Comparison of ENCODE assay signal across 8 mouse cellular contexts in the genomic region with DNA sequence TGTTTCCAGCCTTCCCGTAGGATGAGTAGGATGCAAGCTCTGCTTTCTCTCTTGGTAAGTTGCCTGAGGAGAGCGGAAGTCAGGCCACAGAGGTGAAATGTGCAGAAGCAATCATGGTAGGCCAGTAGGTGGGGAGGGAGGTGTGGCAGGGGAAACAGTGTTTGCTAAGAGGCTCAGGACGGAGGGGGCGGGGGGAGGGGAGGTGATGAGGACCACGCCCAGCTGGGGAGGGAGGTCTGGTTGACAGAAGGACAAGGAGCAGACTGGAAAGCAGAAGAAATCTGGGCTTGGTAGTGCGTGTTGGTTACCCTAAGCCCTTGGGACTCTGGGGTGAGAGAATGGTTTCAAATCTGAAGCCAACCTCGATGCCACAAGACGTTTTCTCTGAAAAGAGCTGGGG. TPM values are rescaled to one million over a fixed set of nuclear protein-coding genes. Genes with fewer than 3 reads are reported as not detected.
DNase-seq lines count a peak whose midpoint lies in the region; ATAC-seq lines count a peak whose summit lies in the region.

No protein-coding gene starts in this region.

- H3K27ac ChIP-seq in hindbrain, embryonic 13.5 days, result no peak overlapping the region

- 0 out of 2 replicates have a peak, but pooled peaks cover 3% of the 10 kb centered on the region for H3K4me1 ChIP-seq in hindbrain, embryonic 13.5 days (replicated peaks)

- no peak overlapping the region for H3K4me2 ChIP-seq in hindbrain, embryonic 13.5 days

- WGBS in hindbrain, embryonic 13.5 days, result 30% methylated on average over 8 of the region's 8 CpGs

- peak; percentile 23 for DNase-seq in left cerebral cortex, postnatal 4 days
- no peak for DNase-seq in left cerebral cortex, postnatal 36 days (ENCODE audit: low spot score in 2 of 2)
- peak; percentile 53 for DNase-seq in forelimb bud, embryonic 11.5 days (ENCODE audit: low read depth, low spot score)
- peak; percentile 21 for DNase-seq in kidney, adult 18-20 months
- peak; percentile 39 to 54 for DNase-seq in lung, postnatal 4 days
- no peak for DNase-seq in layer of hippocampus, postnatal 36 days
- no peak for DNase-seq in cerebellum, adult 9-10 months

- no peak overlapping the region for H3K4me3 ChIP-seq in hindbrain, embryonic 13.5 days

- 0 out of 2 replicates have a peak, but pooled peaks cover 3% of the 10 kb centered on the region for H3K27me3 ChIP-seq in hindbrain, embryonic 13.5 days

- H3K9me3 ChIP-seq in hindbrain, embryonic 13.5 days, result no peaks in the 10 kb centered on the region

- no peak for ATAC-seq in hindbrain, embryonic 13.5 days (ENCODE audit: low FRiP score)

- intact Hi-C loops in left cerebral cortex, postnatal 4 days (cut with DNase I), result no loop called here
- intact Hi-C loops in left cerebral cortex, postnatal 36 days (cut with DNase I), result no loop called here

- H3K9ac ChIP-seq in hindbrain, embryonic 13.5 days, result no peak overlapping the region

- no peaks in the 10 kb centered on the region for H3K36me3 ChIP-seq in hindbrain, embryonic 13.5 days

RNA-seq across cellular contexts. Expression of a gene that starts 20.8 kb away (rescaled TPM):
- 1 to 10 TPM; 8.8 TPM for total RNA-seq in left cerebral cortex, postnatal 4 days (2021)
- 1 to 10 TPM; 3.7 to 7.6 TPM for total RNA-seq in left cerebral cortex, postnatal 36 days (2021)
- 1 to 10 TPM; 2.1 to 2.7 TPM for total RNA-seq in layer of hippocampus, postnatal 36 days (2021)
- polyA plus RNA-seq in hindbrain, embryonic 13.5 days (2015; fragmentation: Nextera tagmentation; extraction: Ambion mirVana), result 8.6 and 8.7 TPM in 2 replicates

RNA-seq across cellular contexts. Expression of a gene that starts 22.1 kb away (rescaled TPM):
- total RNA-seq in left cerebral cortex, postnatal 4 days (2021), result 100 to 1,000 TPM; 317 TPM
- total RNA-seq in left cerebral cortex, postnatal 36 days (2021), result 100 to 1,000 TPM; 264 to 316 TPM
- total RNA-seq in layer of hippocampus, postnatal 36 days (2021), result 100 to 1,000 TPM; 257 to 299 TPM
- 381 and 383 TPM in 2 replicates for polyA plus RNA-seq in hindbrain, embryonic 13.5 days (2015; fragmentation: Nextera tagmentation; extraction: Ambion mirVana)

RNA-seq across cellular contexts. Expression of a gene that starts 38.6 kb away (rescaled TPM):
- total RNA-seq in left cerebral cortex, postnatal 4 days (2021), result not detected
- total RNA-seq in left cerebral cortex, postnatal 36 days (2021), result under 1 TPM in 1 of 2 experiments, not detected in 1; 0.22 TPM
- total RNA-seq in layer of hippocampus, postnatal 36 days (2021), result not detected
- not detected in 2 replicates for polyA plus RNA-seq in hindbrain, embryonic 13.5 days (2015; fragmentation: Nextera tagmentation; extraction: Ambion mirVana)

RNA-seq across cellular contexts. Expression of a gene that starts 55.4 kb away (rescaled TPM):
- 100 to 1,000 TPM; 223 to 229 TPM for total RNA-seq in left cerebral cortex, postnatal 4 days (2021)
- 100 to 1,000 TPM; 310 to 320 TPM for total RNA-seq in left cerebral cortex, postnatal 36 days (2021)
- total RNA-seq in layer of hippocampus, postnatal 36 days (2021), result 100 to 1,000 TPM; 288 to 292 TPM
- 159 and 172 TPM in 2 replicates for polyA plus RNA-seq in hindbrain, embryonic 13.5 days (2015; fragmentation: Nextera tagmentation; extraction: Ambion mirVana)

RNA-seq across cellular contexts. Expression of a gene that starts 56.2 kb away (rescaled TPM):
- total RNA-seq in left cerebral cortex, postnatal 4 days (2021), result 10 to 100 TPM; 35.8 to 38.9 TPM
- 10 to 100 TPM; 50.4 to 62.8 TPM for total RNA-seq in left cerebral cortex, postnatal 36 days (2021)
- total RNA-seq in layer of hippocampus, postnatal 36 days (2021), result 10 to 100 TPM; 41.8 to 44.7 TPM
- polyA plus RNA-seq in hindbrain, embryonic 13.5 days (2015; fragmentation: Nextera tagmentation; extraction: Ambion mirVana), result 43.6 and 45.3 TPM in 2 replicates

Comparison
In these comparisons a context has a peak if more than half of its experiments do, and no peak if none do; other contexts are left out.
1. DNase-seq: peak in left cerebral cortex, postnatal 4 days (single experiment), forelimb bud, embryonic 11.5 days (single experiment), kidney, adult 18-20 months (single experiment) and lung, postnatal 4 days (2 of 2); none in left cerebral cortex, postnatal 36 days (0 of 2), layer of hippocampus, postnatal 36 days (0 of 2) and cerebellum, adult 9-10 months (single experiment).